Mouse (Mus musculus) gastrocnemius, postnatal 14 days (tissue): ENCODE results near the gene Olfr911-ps1. TPM values are rescaled to one million over a fixed set of nuclear protein-coding genes. Genes with fewer than 3 reads are reported as not detected.

Experiments
- DNase-seq: peaks from one replicate; pipeline ENCODE4 v3.0.0; 2021; ENCODE audit warnings: mixed read lengths
- intact Hi-C: fragments of 180-260 bp; cut with DNase I; formaldehyde crosslinking; loops from one replicate; pipeline ENCODE4 v1.15.1; 2025; ENCODE audit warnings: low total_unique reads
- long read RNA-seq, 2 experiments: library from polyadenylated mRNA; stranded (forward); transcript quantifications; one replicate each; pipeline ENCODE4 v2.0.0; 2021
- total RNA-seq, 2 experiments: library from RNA; stranded (reverse); gene quantifications; 2 replicates each; pipeline ENCODE4 v1.2.3; 2021

The Olfr911-ps1 gene
- not detected for total RNA-seq
- long read RNA-seq, experiment 1, result 0 reads
- long read RNA-seq, experiment 2, result 0 reads

- intact Hi-C loops, result no loop called here
- no peak for DNase-seq
Observed at GRCm38 (mm10) chr9:38521280-38521679, at the start of gene Olfr911-ps1. Gene Olfr911-ps1 (plus strand): TSS chr9:38521580.

- no peak for DNase-seq
- intact Hi-C loops, result no loop called here
Observed at GRCm38 (mm10) chr9:38486785-38487184, 34.6 kb upstream of the Olfr911-ps1 start, which contains the start of gene Olfr906. Gene Olfr906 (plus strand): TSS chr9:38487085.

DNA sequence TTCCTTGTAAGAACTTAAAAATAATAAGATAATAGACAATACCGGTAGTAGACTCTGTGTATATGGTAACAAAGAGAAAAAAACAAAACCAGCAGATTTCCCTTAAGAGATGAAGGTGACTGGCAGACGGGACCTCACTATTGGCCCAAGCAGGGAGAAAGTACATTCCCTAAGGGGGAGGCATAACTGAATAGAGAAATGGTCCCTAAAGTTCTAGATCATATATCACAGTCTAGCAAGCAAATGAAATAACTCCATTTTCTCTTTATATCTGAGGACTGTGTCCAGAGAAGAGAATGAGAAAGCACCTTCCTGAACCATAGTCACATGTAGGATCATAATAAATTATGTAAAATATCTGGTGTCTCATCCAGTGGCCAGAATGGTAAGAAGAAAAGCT, 25.9 kb upstream of the Olfr911-ps1 start, which contains the start of gene Olfr907:
Olfr907 (plus strand) TSS at position 301 of the 400 bp plus-strand sequence.
- DNase-seq, result no peak
- intact Hi-C loops, result no loop called here

- intact Hi-C loops, result no loop called here
- no peak for DNase-seq
Observed at GRCm38 (mm10) chr9:38512353-38512752, 9.0 kb upstream of the Olfr911-ps1 start.

GRCm38 (mm10) chr9:38537549-38537948, 16.2 kb downstream of the Olfr911-ps1 start, which contains the start of gene Olfr910:
Gene Olfr910 (plus strand): TSS chr9:38537849.
- intact Hi-C loops, result no loop called here
- DNase-seq, result no peak

Other genes with a start within 250 kb of the Olfr911-ps1 start
- not detected for gene Olfr896-ps1, start 230.5 kb upstream of the Olfr911-ps1 start, total RNA-seq
- not detected for gene Olfr25, start 192.5 kb upstream of the Olfr911-ps1 start, total RNA-seq
- not detected for gene Olfr898, start 173.2 kb upstream of the Olfr911-ps1 start, total RNA-seq
- not detected for gene Olfr250, start 154.7 kb upstream of the Olfr911-ps1 start, total RNA-seq
- not detected for gene Olfr251, start 144.5 kb upstream of the Olfr911-ps1 start, total RNA-seq
- gene Olfr147, start 119.9 kb upstream of the Olfr911-ps1 start, total RNA-seq, result not detected
- gene Olfr901, start 92.1 kb upstream of the Olfr911-ps1 start, total RNA-seq, result not detected
- not detected for gene Olfr902, start 73.9 kb upstream of the Olfr911-ps1 start, total RNA-seq
- not detected for gene Olfr904, start 58.4 kb upstream of the Olfr911-ps1 start, total RNA-seq
- gene Olfr905, start 50.5 kb upstream of the Olfr911-ps1 start, total RNA-seq, result not detected
- not detected for gene Olfr906, start 34.5 kb upstream of the Olfr911-ps1 start, total RNA-seq
- not detected for gene Olfr907, start 25.8 kb upstream of the Olfr911-ps1 start, total RNA-seq
- gene Olfr910, start 16.3 kb downstream of the Olfr911-ps1 start, total RNA-seq, result not detected
- gene Olfr912, start 58.6 kb downstream of the Olfr911-ps1 start, total RNA-seq, result not detected
- not detected for gene Olfr913, start 71.2 kb downstream of the Olfr911-ps1 start, total RNA-seq
- gene Olfr914, start 83.5 kb downstream of the Olfr911-ps1 start, total RNA-seq, result not detected
- not detected for gene Olfr916, start 138.3 kb downstream of the Olfr911-ps1 start, total RNA-seq
- not detected for gene Olfr917, start 144.3 kb downstream of the Olfr911-ps1 start, total RNA-seq
- not detected for gene Olfr918, start 153.0 kb downstream of the Olfr911-ps1 start, total RNA-seq
- gene Olfr919, start 182.1 kb downstream of the Olfr911-ps1 start, total RNA-seq, result not detected
- gene Vwa5a, start 196.7 kb downstream of the Olfr911-ps1 start, total RNA-seq, result 10 to 100 TPM; 16.3 to 17.0 TPM
- gene Olfr920, start 230.7 kb downstream of the Olfr911-ps1 start, total RNA-seq, result under 1 TPM; 0.04 to 0.06 TPM